Comparison of ENCODE assay signal across 26 mouse cellular contexts in genomic region chrX:164405080-164405649, GRCm38 (mm10). TPM values are rescaled to one million over a fixed set of nuclear protein-coding genes. Genes with fewer than 3 reads are reported as not detected.
"Had no signal": no experiment of that assay in that cellular context is flagged by ENCODE, and none has a peak within 500 bp of the region (broad histone marks: within the 10 kb centered on the region; RNA-seq: fewer than 3 reads in every experiment).

No protein-coding gene starts in this region.

- H3K27ac ChIP-seq: gastrocnemius, adult 2 months; heart, adult 2 months; heart, embryonic 13.5 days; heart, embryonic 15.5 days; hindbrain, embryonic 10.5 days; hindbrain, embryonic 12.5 days; hindbrain, embryonic 14.5 days; intestine, embryonic 15.5 days; layer of hippocampus, adult 2 months; left cerebral cortex, adult 2 months; limb, embryonic 10.5 days; limb, embryonic 12.5 days had no signal

- DNase-seq: gastrocnemius, adult 2 months; gastrocnemius, postnatal 10 days; gastrocnemius, postnatal 25 days; heart, adult 2 months; heart, postnatal 4 days; kidney, adult 18-20 months; kidney, adult 8-10 months; kidney, postnatal 25 days; kidney, postnatal 4 days; liver had no signal

- H3K9ac ChIP-seq: heart, embryonic 13.5 days; heart, embryonic 15.5 days; hindbrain, embryonic 12.5 days; hindbrain, embryonic 14.5 days; intestine, embryonic 15.5 days; limb, embryonic 12.5 days had no signal

- H3K36me3 ChIP-seq: heart, embryonic 13.5 days; heart, embryonic 15.5 days; hindbrain, embryonic 10.5 days; hindbrain, embryonic 12.5 days; intestine, embryonic 15.5 days; limb, embryonic 10.5 days; limb, embryonic 12.5 days had no signal

- ATAC-seq: hindbrain, embryonic 16.5 days; intestine, embryonic 15.5 days; intestine, postnatal 0 days had no signal

- H3K9me3 ChIP-seq: heart, embryonic 13.5 days; heart, embryonic 15.5 days; hindbrain, embryonic 10.5 days; hindbrain, embryonic 12.5 days; intestine, embryonic 15.5 days; limb, embryonic 10.5 days; limb, embryonic 12.5 days had no signal

- H3K4me2 ChIP-seq: heart, embryonic 11.5 days; heart, embryonic 13.5 days; heart, embryonic 15.5 days; hindbrain, embryonic 12.5 days; hindbrain, embryonic 14.5 days; intestine, embryonic 15.5 days; limb, embryonic 12.5 days; liver, embryonic 11.5 days had no signal

- H3K4me1 ChIP-seq: heart, embryonic 13.5 days; heart, embryonic 15.5 days; hindbrain, embryonic 10.5 days; hindbrain, embryonic 12.5 days; intestine, embryonic 15.5 days; limb, embryonic 10.5 days; limb, embryonic 12.5 days had no signal

- H3K27me3 ChIP-seq: heart, embryonic 13.5 days; heart, embryonic 15.5 days; intestine, embryonic 15.5 days had no signal

- H3K4me3 ChIP-seq: gastrocnemius, adult 2 months; heart, adult 2 months; heart, embryonic 13.5 days; heart, embryonic 15.5 days; hindbrain, embryonic 10.5 days; hindbrain, embryonic 12.5 days; intestine, embryonic 15.5 days; layer of hippocampus, adult 2 months; left cerebral cortex, adult 2 months; limb, embryonic 10.5 days; limb, embryonic 12.5 days had no signal

RNA-seq across cellular contexts. Expression of gene Asb11, which starts 31.6 kb away (rescaled TPM):
- polyA plus RNA-seq: hindbrain, embryonic 10.5 days; hindbrain, embryonic 12.5 days; hindbrain, embryonic 14.5 days; hindbrain, embryonic 16.5 days; inflammation-experienced regulatory T-cells, adult 6 months; kidney, embryonic 14.5 days; limb, embryonic 10.5 days; limb, embryonic 12.5 days; liver, embryonic 11.5 days had no signal

RNA-seq across cellular contexts. Expression of gene Vegfd, which starts 32.0 kb away (rescaled TPM):
- polyA plus RNA-seq: inflammation-experienced regulatory T-cells, adult 6 months had no signal
